Mouse (Mus musculus) spleen, adult 2 months (tissue): ENCODE data around the gene Rgs8. TPM values are rescaled to one million over a fixed set of nuclear protein-coding genes. Genes with fewer than 3 reads are reported as not detected.

ENCODE experiments used
- DNase-seq, 2 experiments: peaks; one replicate each; pipeline versions ENCODE4 v3.0.0 to v3.0.0-alpha.2; 2012 to 2021; ENCODE audit warnings: low spot score in 2 of 2, low read depth in 1 of 2
- H3K27ac ChIP-seq: fragments of 200-500 bp; 2 replicates; pipeline ENCODE4 v1.5.1; 2012; ENCODE audit warnings: low read length, inconsistent platforms; ENCODE audit not compliant: insufficient read depth
- H3K27me3 ChIP-seq: fragments of 200-500 bp; 2 replicates; pipeline ENCODE4 v1.6.1; 2012; ENCODE audit warnings: mild to moderate bottlenecking, moderate library complexity, low read length, inconsistent platforms; ENCODE audit not compliant: control insufficient read depth, insufficient read depth
- H3K36me3 ChIP-seq: fragments of 200-500 bp; 2 replicates; pipeline ENCODE4 v1.6.1; 2012; ENCODE audit warnings: mild to moderate bottlenecking, low read length, inconsistent platforms; ENCODE audit not compliant: control insufficient read depth, insufficient read depth
- H3K4me1 ChIP-seq: fragments of 200-500 bp; 2 replicates; pipeline ENCODE4 v1.6.1; 2011; ENCODE audit warnings: inconsistent platforms; ENCODE audit not compliant: control insufficient read depth, insufficient read depth, insufficient read length
- H3K4me3 ChIP-seq: fragments of 200-500 bp; 2 replicates; pipeline ENCODE4 v1.5.1; 2011; ENCODE audit warnings: mild to moderate bottlenecking, inconsistent platforms; ENCODE audit not compliant: insufficient read depth, insufficient read length; ENCODE audit errors: extremely low read depth
- CTCF ChIP-seq: fragments of 200-500 bp; IDR thresholded peaks from 2 replicates; pipeline ENCODE4 v1.5.1; 2011; ENCODE audit warnings: mild to moderate bottlenecking, inconsistent platforms; ENCODE audit not compliant: insufficient read depth, insufficient read length, insufficient replicate concordance; ENCODE audit errors: extremely low read depth
- POLR2A ChIP-seq: fragments of 200-500 bp; IDR thresholded peaks from 2 replicates; pipeline ENCODE4 v1.6.1; 2011; ENCODE audit warnings: low read depth, low read length, inconsistent platforms
- WGBS: fragments of 180-500 bp; shearing (Covaris S2); methylation state at CpG from one replicate; pipeline ENCODE4 v1.1.7; 2018; 5-methylcytosine and 5-hydroxymethylcytosine counted together
- polyA plus RNA-seq: library from polyadenylated mRNA; depleted of rRNA; stranded (reverse); fragments of >200 nt; gene quantifications from 2 replicates; pipeline ENCODE4 v1.2.3, GENCODE M21; 2012; rRNA removed

Rgs8 gene
- polyA plus RNA-seq, 1 experiment = 0.02 TPM

- TF ChIP-seq CTCF = peak; percentile 87
- TF ChIP-seq POLR2A = no peak
- peak; percentile 40 to 70 for DNase-seq
- Histone ChIP-seq H3K27me3 (no peaks in the 10 kb centered on the region), H3K36me3 (no peaks in the 10 kb centered on the region), H3K4me1 (no peaks in the 10 kb centered on the region; the same call in 1 of the 2 replicates), H3K4me3 (no peak overlapping the region), H3K27ac (no peak overlapping the region)
- WGBS = 5% methylated on average over 12 of the region's 12 CpGs
Measured at GRCm38 (mm10) chr1:153746728-153747127, 93.9 kb downstream of the Rgs8 start.

DNA sequence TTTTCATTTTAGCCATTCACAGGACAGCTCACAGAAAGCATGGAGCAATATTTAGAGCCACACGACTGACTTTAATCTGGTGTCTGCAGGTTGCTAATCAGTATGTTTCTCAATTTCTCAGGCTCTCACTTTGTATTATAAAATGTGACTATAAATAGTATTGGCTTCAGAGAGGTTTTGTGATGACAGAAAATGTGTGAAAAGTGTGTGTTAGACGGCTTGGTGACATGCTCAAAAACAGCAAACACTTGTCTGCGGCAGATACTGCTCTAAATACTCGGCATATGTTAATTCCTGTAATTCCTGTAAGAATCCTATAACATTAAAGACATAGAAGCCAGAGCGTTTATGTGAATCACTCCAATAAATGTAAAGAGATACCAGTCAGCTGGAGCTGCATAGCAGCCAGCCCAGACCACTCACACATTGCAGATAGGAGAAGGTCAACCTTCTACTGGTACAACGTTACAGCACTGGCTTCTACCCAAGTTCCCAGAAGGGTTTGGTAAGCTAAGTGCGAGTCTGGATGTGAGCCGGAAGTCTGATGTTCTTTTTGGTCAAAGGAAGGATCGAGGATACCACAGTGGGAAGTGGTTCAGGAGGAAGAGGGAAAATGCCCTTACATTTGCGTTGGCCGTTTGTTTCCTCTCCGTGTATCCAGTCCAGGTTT, 95.2 kb downstream of the Rgs8 start:
- no peaks in the 10 kb centered on the region for H3K36me3 ChIP-seq
- DNase-seq = no peak
- H3K4me3 ChIP-seq = no peak overlapping the region; the same call in 1 of the 2 replicates
- H3K4me1 ChIP-seq = peaks cover 2% of the 10 kb centered on the region; the same call in 1 of the 2 replicates
- 41% methylated on average over 12 of the region's 12 CpGs for WGBS
- no peak overlapping the region for H3K27ac ChIP-seq
- no peak for TF ChIP-seq CTCF
- TF ChIP-seq POLR2A = no peak
- no peaks in the 10 kb centered on the region for H3K27me3 ChIP-seq

GRCm38 (mm10) chr1:153748549-153748948, 95.7 kb downstream of the Rgs8 start:
- TF ChIP-seq CTCF = no peak
- peaks cover 2% of the 10 kb centered on the region; the same call in 1 of the 2 replicates for H3K4me1 ChIP-seq
- DNase-seq = peak; percentile 33 to 56
- WGBS = 0% methylated on average over 1 of the region's 1 CpGs
- H3K27me3 ChIP-seq = no peaks in the 10 kb centered on the region
- no peak overlapping the region for H3K27ac ChIP-seq
- no peaks in the 10 kb centered on the region for H3K36me3 ChIP-seq
- no peak overlapping the region; the same call in 1 of the 2 replicates for H3K4me3 ChIP-seq

- TF ChIP-seq POLR2A = no peak
- TF ChIP-seq CTCF = peak; percentile 62; the same call in 1 of the 2 replicates
- Histone ChIP-seq H3K36me3 (no peaks in the 10 kb centered on the region), H3K4me3 (peak within 1 kb of the TSS; percentile 64), H3K4me1 (peaks cover 2% of the 10 kb centered on the region; the same call in 1 of the 2 replicates), H3K27me3 (no peaks in the 10 kb centered on the region), H3K27ac (peak within 1 kb of the TSS; percentile 77)
- DNase-seq = peak; percentile 63 to 78
- WGBS = 1% methylated on average over 18 of the region's 18 CpGs
Measured at GRCm38 (mm10) chr1:153749211-153749801, 96.5 kb downstream of the Rgs8 start, which contains the start of gene Rnasel. TSS of gene Rnasel (plus strand) at chr1:153749426.

Other genes starting within 250 kb of the Rgs8 start
- gene Shcbp1l, start 227.9 kb upstream of the Rgs8 start, polyA plus RNA-seq = 0.49 and 0.67 TPM in 2 replicates
- 8.5 and 10.9 TPM in 2 replicates for gene Dhx9, start 165.4 kb upstream of the Rgs8 start, polyA plus RNA-seq
- gene Npl, start 103.0 kb upstream of the Rgs8 start, polyA plus RNA-seq = 1.4 and 1.9 TPM in 2 replicates
- 0.88 and 1.2 TPM in 2 replicates for gene Rgs16, start 87.3 kb downstream of the Rgs8 start, polyA plus RNA-seq
- gene Rnasel, start 96.4 kb downstream of the Rgs8 start, polyA plus RNA-seq = 5.1 and 7.0 TPM in 2 replicates
- not detected in 2 replicates for gene Rgsl1, start 191.1 kb downstream of the Rgs8 start, polyA plus RNA-seq
- not detected in 2 replicates for gene Teddm1b, start 221.3 kb downstream of the Rgs8 start, polyA plus RNA-seq
- not detected in 2 replicates for gene Teddm1a, start 238.7 kb downstream of the Rgs8 start, polyA plus RNA-seq
- 66.9 and 168 TPM in 2 replicates for gene Glul, start 246.9 kb downstream of the Rgs8 start, polyA plus RNA-seq
- 0.32 and 0.43 TPM in 2 replicates for gene Teddm2, start 247.2 kb downstream of the Rgs8 start, polyA plus RNA-seq